Mouse (Mus musculus): ENCODE measurements at regions not wholly inside any gene's neighbourhood (a gene's known extent, or its start where the extent isn't known, plus 50 kb on each side); places are given as distances from the start of the nearest gene placed in this dataset.

- WGBS: 75% methylated on average over 2 of the region's 2 CpGs
- Histone ChIP-seq H3K4me1 (ENCODE audit: control insufficient read depth, insufficient read depth) (no peaks in the 10 kb centered on the region), H3K9ac (replicated peaks; ENCODE audit: low read depth, low read length) (no peak overlapping the region), H3K4me2 (ENCODE audit: low read depth, low read length) (no peak overlapping the region), H3K9me3 (replicated peaks; ENCODE audit: control insufficient read depth, low read length) (no peaks in the 10 kb centered on the region), H3K27me3 (ENCODE audit: control insufficient read depth, insufficient read depth, low read length) (no peaks in the 10 kb centered on the region), H3K27ac (ENCODE audit: low read depth) (no peak overlapping the region), H3K36me3 (replicated peaks; ENCODE audit: control insufficient read depth, insufficient read depth, low read length) (no peaks in the 10 kb centered on the region), H3K4me3 (ENCODE audit: low read depth, low read length) (no peak overlapping the region)
- no peak for DNase-seq (ENCODE audit: low spot score)
- ATAC-seq (ENCODE audit: insufficient read depth, low read depth): no peak
- no peak for TF ChIP-seq EP300 (IDR thresholded peaks at IDR 0.05; ENCODE audit: low read depth)
- TF ChIP-seq CTCF (IDR thresholded peaks at IDR 0.05; ENCODE audit: low read depth): no peak
These were observed 129.4 kb downstream of the Zpld1 start for GRCm38 (mm10) chr16:55168433-55168832.

DNA sequence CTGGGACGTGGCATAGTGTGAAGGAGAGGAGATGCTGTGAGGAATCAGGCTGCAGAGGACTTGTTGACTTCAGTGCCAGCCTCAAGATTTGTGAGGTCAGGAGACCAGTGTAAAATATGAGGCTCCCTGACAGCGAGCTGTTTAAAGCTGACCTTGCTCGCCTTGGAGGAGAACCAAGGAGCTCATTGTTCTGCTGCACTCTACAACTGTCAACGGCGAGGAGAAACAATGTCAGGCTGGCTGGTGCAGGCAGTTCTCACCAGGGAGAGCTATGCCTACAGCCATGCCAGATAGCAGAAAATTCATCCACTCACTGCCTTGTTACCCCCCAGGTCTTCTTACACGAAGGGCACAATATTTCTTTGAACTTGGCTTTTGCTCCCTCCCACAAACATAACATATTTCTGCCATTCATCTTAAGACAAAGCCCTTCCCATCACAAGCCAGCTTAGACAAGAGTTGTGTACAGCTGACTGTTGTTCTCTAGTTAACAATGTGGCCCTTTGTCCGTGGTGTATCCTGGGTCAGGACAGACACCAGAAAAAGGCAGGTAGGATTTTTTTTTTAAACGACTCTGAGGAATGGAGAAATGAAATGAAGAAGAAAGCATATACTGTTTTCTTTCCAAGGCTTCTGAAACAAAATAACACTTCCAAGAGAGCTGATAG lies 131.5 kb downstream of the Zpld1 start:
- no peak overlapping the region for H3K9ac ChIP-seq (replicated peaks; ENCODE audit: low read depth, low read length)
- H3K27me3 ChIP-seq (ENCODE audit: control insufficient read depth, insufficient read depth, low read length): no peaks in the 10 kb centered on the region
- WGBS: 42% methylated on average over 8 of the region's 8 CpGs
- H3K27ac ChIP-seq (ENCODE audit: low read depth): no peak overlapping the region
- no peak for TF ChIP-seq CTCF (IDR thresholded peaks at IDR 0.05; ENCODE audit: low read depth)
- no peak for TF ChIP-seq EP300 (IDR thresholded peaks at IDR 0.05; ENCODE audit: low read depth)
- H3K4me3 ChIP-seq (ENCODE audit: low read depth, low read length): no peak overlapping the region
- H3K4me2 ChIP-seq (ENCODE audit: low read depth, low read length): no peak overlapping the region
- H3K9me3 ChIP-seq (replicated peaks; ENCODE audit: control insufficient read depth, low read length): no peaks in the 10 kb centered on the region
- no peak for ATAC-seq (ENCODE audit: insufficient read depth, low read depth)
- DNase-seq (ENCODE audit: low spot score): no peak
- no peaks in the 10 kb centered on the region for H3K4me1 ChIP-seq (ENCODE audit: control insufficient read depth, insufficient read depth)
- H3K36me3 ChIP-seq (replicated peaks; ENCODE audit: control insufficient read depth, insufficient read depth, low read length): no peaks in the 10 kb centered on the region

DNA sequence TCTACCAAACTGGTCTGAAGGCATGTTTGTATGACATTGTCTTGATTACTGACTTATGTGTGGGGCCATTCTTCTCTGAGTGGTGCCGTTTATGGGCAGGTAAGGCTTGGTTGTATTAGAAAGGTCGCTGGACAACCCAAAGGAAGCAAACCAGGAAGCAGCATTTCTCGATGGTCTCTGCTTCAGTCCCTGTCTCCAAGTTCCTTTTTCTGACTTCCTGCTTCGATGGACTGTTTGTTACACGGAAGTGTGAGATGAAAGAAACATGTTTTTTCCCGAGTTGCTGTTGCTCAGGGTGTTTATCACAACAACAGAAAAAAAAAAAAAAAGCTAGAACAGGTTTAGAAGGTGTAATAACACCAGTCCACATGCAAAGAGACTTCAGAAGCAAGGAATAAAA lies 134.9 kb downstream of the Zpld1 start:
- DNase-seq (ENCODE audit: low spot score) (no peak), ATAC-seq (ENCODE audit: insufficient read depth, low read depth) (no peak)
- H3K27me3 ChIP-seq (ENCODE audit: control insufficient read depth, insufficient read depth, low read length): no peaks in the 10 kb centered on the region
- no peak for TF ChIP-seq EP300 (IDR thresholded peaks at IDR 0.05; ENCODE audit: low read depth)
- no peak for TF ChIP-seq CTCF (IDR thresholded peaks at IDR 0.05; ENCODE audit: low read depth)
- no peak overlapping the region for H3K4me3 ChIP-seq (ENCODE audit: low read depth, low read length)
- no peaks in the 10 kb centered on the region for H3K4me1 ChIP-seq (ENCODE audit: control insufficient read depth, insufficient read depth)
- no peaks in the 10 kb centered on the region for H3K36me3 ChIP-seq (replicated peaks; ENCODE audit: control insufficient read depth, insufficient read depth, low read length)
- H3K9me3 ChIP-seq (replicated peaks; ENCODE audit: control insufficient read depth, low read length): no peaks in the 10 kb centered on the region
- no peak overlapping the region for H3K27ac ChIP-seq (ENCODE audit: low read depth)
- WGBS: 54% methylated on average over 6 of the region's 6 CpGs
- no peak overlapping the region for H3K9ac ChIP-seq (replicated peaks; ENCODE audit: low read depth, low read length)
- H3K4me2 ChIP-seq (ENCODE audit: low read depth, low read length): no peak overlapping the region

DNA sequence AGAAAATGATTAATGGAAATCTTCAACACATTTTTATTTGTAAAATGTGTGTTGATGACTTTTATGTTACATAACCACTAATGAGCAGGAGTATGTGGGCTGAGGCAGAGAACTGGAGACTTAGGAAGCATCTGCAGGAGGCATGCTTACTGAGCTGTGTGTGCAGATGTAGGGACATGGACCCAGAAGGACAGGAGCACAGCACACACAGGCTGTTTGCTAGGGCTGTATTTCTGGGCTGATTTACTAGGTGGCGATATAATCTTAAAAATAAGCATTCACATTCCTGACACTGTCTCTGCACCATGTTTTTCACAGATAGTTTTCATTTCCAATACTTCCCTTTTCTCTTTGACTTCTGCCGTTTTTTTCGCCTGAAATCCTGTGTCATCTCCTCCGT lies 146.1 kb downstream of the Zpld1 start:
- H3K9me3 ChIP-seq (replicated peaks; ENCODE audit: control insufficient read depth, low read length): no peaks in the 10 kb centered on the region
- WGBS: 42% methylated on average over 4 of the region's 4 CpGs
- ATAC-seq (ENCODE audit: insufficient read depth, low read depth): no peak

DNA sequence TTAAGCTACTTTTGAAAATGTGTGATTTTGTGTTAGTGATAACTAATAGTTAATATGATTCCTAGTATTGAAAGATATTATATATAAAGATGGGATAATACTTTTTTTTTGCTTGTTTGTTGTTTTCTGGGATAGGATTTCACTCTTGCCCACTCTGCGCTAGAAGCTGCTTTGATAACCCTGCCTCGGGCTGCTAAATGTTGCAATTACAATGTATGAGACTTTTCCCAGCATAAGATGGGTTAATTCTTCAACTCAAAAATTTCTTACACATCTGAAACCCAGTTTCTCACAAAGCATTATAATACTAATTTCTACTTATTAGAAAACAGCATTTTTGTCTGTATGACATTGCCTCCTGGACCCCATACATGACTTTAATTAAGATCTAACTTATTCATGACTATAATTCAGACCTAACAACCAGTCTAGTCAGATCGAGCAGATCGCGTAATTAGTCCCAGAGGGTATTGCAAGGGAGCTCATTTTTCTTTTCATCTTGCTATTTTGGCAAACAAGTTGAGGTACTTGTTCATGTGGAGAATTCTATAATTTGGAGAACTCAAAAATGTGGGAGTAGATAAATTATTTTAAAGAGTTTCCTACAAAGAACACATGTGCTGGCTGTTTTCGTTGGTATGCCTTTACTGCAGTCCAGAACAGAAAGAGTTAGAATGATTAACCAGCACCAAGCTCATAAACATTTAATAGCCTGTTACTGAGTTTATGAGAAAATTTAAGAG lies 155.2 kb downstream of the Zpld1 start:
- Histone ChIP-seq H3K9me3 (replicated peaks; ENCODE audit: control insufficient read depth, low read length) (no peaks in the 10 kb centered on the region), H3K4me2 (ENCODE audit: low read depth, low read length) (no peak overlapping the region), H3K27ac (ENCODE audit: low read depth) (no peak overlapping the region), H3K27me3 (ENCODE audit: control insufficient read depth, insufficient read depth, low read length) (no peaks in the 10 kb centered on the region), H3K36me3 (replicated peaks; ENCODE audit: control insufficient read depth, insufficient read depth, low read length) (no peaks in the 10 kb centered on the region), H3K4me1 (ENCODE audit: control insufficient read depth, insufficient read depth) (no peaks in the 10 kb centered on the region), H3K9ac (replicated peaks; ENCODE audit: low read depth, low read length) (no peak overlapping the region), H3K4me3 (ENCODE audit: low read depth, low read length) (no peak overlapping the region)
- 85% methylated on average over 6 of the region's 6 CpGs for WGBS
- no peak for ATAC-seq (ENCODE audit: insufficient read depth, low read depth)
- no peak for TF ChIP-seq EP300 (IDR thresholded peaks at IDR 0.05; ENCODE audit: low read depth)
- TF ChIP-seq CTCF (IDR thresholded peaks at IDR 0.05; ENCODE audit: low read depth): no peak
- no peak for DNase-seq (ENCODE audit: low spot score)

More for the DNA sequence above, 146.1 kb downstream of the Zpld1 start:
- H3K27ac ChIP-seq (ENCODE audit: low read depth): no peak overlapping the region
- H3K9ac ChIP-seq (replicated peaks; ENCODE audit: low read depth, low read length): no peak overlapping the region
- no peaks in the 10 kb centered on the region for H3K36me3 ChIP-seq (replicated peaks; ENCODE audit: control insufficient read depth, insufficient read depth, low read length)
- no peak overlapping the region for H3K4me3 ChIP-seq (ENCODE audit: low read depth, low read length)
- no peaks in the 10 kb centered on the region for H3K4me1 ChIP-seq (ENCODE audit: control insufficient read depth, insufficient read depth)
- no peaks in the 10 kb centered on the region for H3K27me3 ChIP-seq (ENCODE audit: control insufficient read depth, insufficient read depth, low read length)
- no peak for DNase-seq (ENCODE audit: low spot score)
- H3K4me2 ChIP-seq (ENCODE audit: low read depth, low read length): no peak overlapping the region
- TF ChIP-seq EP300 (IDR thresholded peaks at IDR 0.05; ENCODE audit: low read depth): no peak
- 0 out of 2 replicates have a peak, but pooled peaks have one; percentile 8 for TF ChIP-seq CTCF (IDR thresholded peaks at IDR 0.05; ENCODE audit: low read depth)
